Mouse (Mus musculus) ES-E14 (cell line): ENCODE data around the gene Recql5. TPM values are rescaled to one million over a fixed set of nuclear protein-coding genes. Genes with fewer than 3 reads are reported as not detected.

ENCODE experiments used
- DNase-seq: peaks from one replicate; pipeline ENCODE4 v3.0.0-alpha.2; 2013; ENCODE audit warnings: low read depth, low spot score
- H3K27ac ChIP-seq: 2 replicates; pipeline ENCODE4 v1.5.1; 2012; ENCODE audit warnings: low read depth, mild to moderate bottlenecking, low read length, moderate library complexity, mixed read lengths; ENCODE audit not compliant: poor library complexity, insufficient read depth, severe bottlenecking
- H3K36me3 ChIP-seq: 2 replicates; pipeline ENCODE4 v1.6.1; 2012; ENCODE audit warnings: mild to moderate bottlenecking, low read length, moderate library complexity, mixed read lengths; ENCODE audit not compliant: control insufficient read depth, poor library complexity, insufficient read depth, severe bottlenecking
- H3K4me1 ChIP-seq, 2 experiments: fragments of 150-350 bp in 1 of 2; sonication (generic) in 1 of 2; 2 replicates each; pipeline ENCODE4 v1.6.1; 2012; ENCODE audit warnings: low read length in 2 of 2, mild to moderate bottlenecking in 1 of 2, mixed read lengths in 1 of 2; ENCODE audit not compliant: control insufficient read depth in 2 of 2, insufficient read depth in 2 of 2, poor library complexity in 1 of 2
- H3K4me3 ChIP-seq, 2 experiments: fragments of 150-350 bp in 1 of 2; sonication (generic) in 1 of 2; 2 replicates each; pipeline ENCODE4 v1.5.1; 2012; ENCODE audit warnings: low read length in 2 of 2, low read depth in 1 of 2, mild to moderate bottlenecking in 1 of 2, mixed read lengths in 1 of 2; ENCODE audit not compliant: insufficient read depth in 1 of 2, poor library complexity in 1 of 2, severe bottlenecking in 1 of 2
- H3K9ac ChIP-seq: 2 replicates; pipeline ENCODE4 v1.6.1; 2012; ENCODE audit warnings: low read depth, mild to moderate bottlenecking, low read length, mixed read lengths; ENCODE audit not compliant: poor library complexity, insufficient read depth, severe bottlenecking
- H3K9me3 ChIP-seq: fragments of 150-350 bp; sonication (generic); 2 replicates; pipeline ENCODE4 v1.6.1; 2012; ENCODE audit warnings: low read depth, mild to moderate bottlenecking, low read length; ENCODE audit not compliant: control insufficient read depth, insufficient read depth
- CHD2 ChIP-seq: IDR thresholded peaks from 2 replicates; pipeline ENCODE4 v1.6.1; 2014; ENCODE audit warnings: mild to moderate bottlenecking, low read depth, low read length, inconsistent platforms
- HCFC1 ChIP-seq: IDR thresholded peaks from 2 replicates; pipeline ENCODE4 v1.6.1; 2012; ENCODE audit warnings: low read length, inconsistent platforms, borderline replicate concordance; ENCODE audit not compliant: insufficient read depth
- MAFK ChIP-seq: IDR thresholded peaks from 2 replicates; pipeline ENCODE4 v1.6.1; 2014; ENCODE audit warnings: mild to moderate bottlenecking, low read depth, low read length, inconsistent platforms; ENCODE audit not compliant: insufficient read depth
- ZC3H11A ChIP-seq: IDR thresholded peaks from 2 replicates; pipeline ENCODE4 v1.6.1; 2012; ENCODE audit warnings: low read depth, mild to moderate bottlenecking, inconsistent platforms, low read length, borderline replicate concordance
- ZNF384 ChIP-seq: IDR thresholded peaks from 2 replicates; pipeline ENCODE4 v1.6.1; 2012; ENCODE audit warnings: low read depth, low read length, inconsistent platforms
- in situ Hi-C, 2 experiments: fragments of 600-800 bp; cut with MboI; formaldehyde crosslinking; loops; one replicate each; pipeline ENCODE4 v1.15.1; 2025; ENCODE audit warnings: low sequenced_read_pairs in 2 of 2, inconsistent platforms in 1 of 2; ENCODE audit not compliant: unreplicated experiment in 2 of 2
- total RNA-seq: library from RNA; depleted of rRNA; stranded (reverse); fragments of 300-350 nt; gene quantifications from 2 replicates; pipeline ENCODE4 v1.2.3, GENCODE M21; 2012

Recql5 gene
- total RNA-seq, 1 experiment: 28.0 TPM

GRCm38 (mm10) chr11:115892213-115892612 lies 41.1 kb downstream of the Recql5 start:
- in situ Hi-C loops: no loop called here
- no peak overlapping the region for H3K9ac ChIP-seq
- H3K4me1 ChIP-seq: peaks cover 0 to 20% of the 10 kb centered on the region in 2 experiments; a peak in 2 of 4 replicates
- DNase-seq: no peak
- H3K9me3 ChIP-seq: no peaks in the 10 kb centered on the region
- no peak overlapping the region for H3K27ac ChIP-seq
- TF ChIP-seq HCFC1 (no peak), ZNF384 (no peak), CHD2 (no peak), ZC3H11A (no peak), MAFK (no peak)
- H3K36me3 ChIP-seq: peaks cover 10% of the 10 kb centered on the region; the same call in 1 of the 2 replicates
- H3K4me3 ChIP-seq: no peak overlapping the region

- no peak for TF ChIP-seq CHD2
- TF ChIP-seq MAFK: no peak
- no peak for TF ChIP-seq ZNF384
- no peak for TF ChIP-seq ZC3H11A
- no peak for TF ChIP-seq HCFC1
- DNase-seq: no peak
- Histone ChIP-seq H3K27ac (no peak overlapping the region), H3K9ac (no peak overlapping the region), H3K36me3 (peaks cover 7% of the 10 kb centered on the region; the same call in 1 of the 2 replicates), H3K9me3 (no peaks in the 10 kb centered on the region), H3K4me1 (peaks cover 3 to 35% of the 10 kb centered on the region in 2 experiments), H3K4me3 (no peak overlapping the region)
- in situ Hi-C loops: no loop called here
These were observed 44.1 kb downstream of the Recql5 start for GRCm38 (mm10) chr11:115889159-115889558.

GRCm38 (mm10) chr11:115888020-115888419 lies 45.3 kb downstream of the Recql5 start:
- Histone ChIP-seq H3K9ac (no peak overlapping the region), H3K9me3 (no peaks in the 10 kb centered on the region), H3K4me3 (no peak overlapping the region), H3K4me1 (peaks cover 3 to 40% of the 10 kb centered on the region in 2 experiments), H3K27ac (no peak overlapping the region), H3K36me3 (peaks cover 2% of the 10 kb centered on the region; the same call in 1 of the 2 replicates)
- TF ChIP-seq ZC3H11A: no peak
- no peak for TF ChIP-seq MAFK
- TF ChIP-seq HCFC1: no peak
- TF ChIP-seq CHD2: no peak
- TF ChIP-seq ZNF384: no peak
- in situ Hi-C loops: no loop called here
- no peak for DNase-seq

GRCm38 (mm10) chr11:115886446-115886845 lies 46.8 kb downstream of the Recql5 start:
- TF ChIP-seq CHD2 (no peak), ZC3H11A (no peak), ZNF384 (no peak), HCFC1 (no peak), MAFK (no peak)
- Histone ChIP-seq H3K4me1 (peaks cover 3 to 30% of the 10 kb centered on the region in 2 experiments), H3K9me3 (no peaks in the 10 kb centered on the region), H3K27ac (no peak overlapping the region), H3K36me3 (no peaks in the 10 kb centered on the region), H3K9ac (no peak overlapping the region), H3K4me3 (no peak overlapping the region)
- in situ Hi-C loops: no loop called here
- DNase-seq: no peak

- Histone ChIP-seq H3K27ac (no peak overlapping the region), H3K36me3 (no peaks in the 10 kb centered on the region), H3K9ac (peak overlapping the region; percentile 10; the same call in 1 of the 2 replicates), H3K9me3 (no peaks in the 10 kb centered on the region), H3K4me1 (peaks cover 3 to 27% of the 10 kb centered on the region in 2 experiments; a peak in 3 of 4 replicates), H3K4me3 (peak overlapping the region; percentile 38 to 53; a peak in 3 of 4 replicates)
- peak; percentile 63 for DNase-seq
- TF ChIP-seq CHD2 (no peak), HCFC1 (no peak), ZNF384 (no peak)
- in situ Hi-C loops: no loop called here
These were observed 48.0 kb downstream of the Recql5 start for GRCm38 (mm10) chr11:115885281-115885680.
